Mouse (Mus musculus) CH12.LX (cell line): Measurements from ENCODE around the gene Cep295nl. TPM values are rescaled to one million over a fixed set of nuclear protein-coding genes. Genes with fewer than 3 reads are reported as not detected.

Source experiments
- DNase-seq: peaks from one replicate; pipeline ENCODE4 v3.0.0-alpha.2; 2013; ENCODE audit errors: extremely low read depth
- H3K27ac ChIP-seq: 2 replicates; pipeline ENCODE4 v1.5.1; 2012; ENCODE audit warnings: low read depth, mild to moderate bottlenecking, control low read depth, moderate library complexity; ENCODE audit not compliant: insufficient read depth
- H3K27me3 ChIP-seq: replicated peaks from 2 replicates; pipeline ENCODE3; 2012; ENCODE audit warnings: inconsistent platforms
- H3K36me3 ChIP-seq, 2 experiments: replicated peaks in 1 of 2; 2 replicates each; pipeline versions ENCODE3 to v1.6.1; 2012; ENCODE audit warnings: inconsistent platforms in 1 of 2, low read length in 1 of 2, mild to moderate bottlenecking in 1 of 2, mixed read lengths in 1 of 2, moderate library complexity in 1 of 2; ENCODE audit not compliant: control insufficient read depth in 1 of 2, insufficient read depth in 1 of 2
- H3K4me1 ChIP-seq, 2 experiments: 2 replicates each; pipeline ENCODE4 v1.6.1; 2012; ENCODE audit warnings: inconsistent platforms in 1 of 2, moderate library complexity in 1 of 2; ENCODE audit not compliant: insufficient read depth in 2 of 2, control insufficient read depth in 1 of 2
- H3K4me2 ChIP-seq: 2 replicates; pipeline ENCODE4 v1.6.1; 2012; ENCODE audit warnings: low read depth, mild to moderate bottlenecking, control low read depth; ENCODE audit not compliant: poor library complexity, insufficient read depth, severe bottlenecking
- H3K4me3 ChIP-seq, 3 experiments: fragments of 150-350 bp in 1 of 3; sonication (generic) in 1 of 3; replicated peaks in 1 of 3; 2 replicates each; pipeline versions ENCODE3 to v1.5.1; 2011 to 2012; ENCODE audit warnings: low read depth in 2 of 3, low read length in 2 of 3, mild to moderate bottlenecking in 2 of 3, moderate library complexity in 2 of 3, control low read depth in 1 of 3, improper control_type of control experiment in 1 of 3, inconsistent platforms in 1 of 3, mixed read lengths in 1 of 3; ENCODE audit not compliant: poor library complexity in 1 of 3
- H3K79me2 ChIP-seq: replicated peaks from 2 replicates; pipeline ENCODE4 v1.6.1; 2012; ENCODE audit warnings: mild to moderate bottlenecking, moderate library complexity; ENCODE audit not compliant: control insufficient read depth, poor library complexity, insufficient read depth, severe bottlenecking; ENCODE audit errors: extremely low read depth
- H3K9ac ChIP-seq: 2 replicates; pipeline ENCODE4 v1.6.1; 2012; ENCODE audit warnings: low read depth, mild to moderate bottlenecking, control low read depth, moderate library complexity; ENCODE audit not compliant: insufficient read depth
- H3K9me3 ChIP-seq: replicated peaks from 2 replicates; pipeline ENCODE3; 2012; ENCODE audit warnings: low read length, inconsistent platforms, mixed read lengths
- BHLHE40 ChIP-seq: IDR thresholded peaks from 2 replicates; pipeline ENCODE4 v1.6.1; 2011; ENCODE audit warnings: mild to moderate bottlenecking, low read depth, low read length, improper control_type of control experiment
- CTCF ChIP-seq, 2 experiments: IDR thresholded peaks in 1 of 2; conservative IDR thresholded peaks in 1 of 2; 2 replicates each; pipeline ENCODE4 v1.5.1; 2011 to 2012; ENCODE audit warnings: low read depth in 2 of 2, low read length in 2 of 2, improper control_type of control experiment in 1 of 2, inconsistent platforms in 1 of 2, mild to moderate bottlenecking in 1 of 2, moderate library complexity in 1 of 2
- E2F4 ChIP-seq: IDR thresholded peaks from 2 replicates; pipeline ENCODE4 v1.6.1; 2011; ENCODE audit warnings: low read depth, low read length, improper control_type of control experiment; ENCODE audit not compliant: insufficient replicate concordance
- ETS1 ChIP-seq: conservative IDR thresholded peaks from 2 replicates; pipeline ENCODE4 v1.6.1; 2012; ENCODE audit warnings: low read depth, mild to moderate bottlenecking, inconsistent platforms, low read length, improper control_type of control experiment, moderate library complexity
- GABPA ChIP-seq: IDR thresholded peaks from 2 replicates; pipeline ENCODE4 v1.6.1; 2012; ENCODE audit warnings: low read depth, low read length, improper control_type of control experiment, inconsistent platforms; ENCODE audit not compliant: insufficient replicate concordance
- HCFC1 ChIP-seq: IDR thresholded peaks from 2 replicates; pipeline ENCODE4 v1.6.1; 2012; ENCODE audit warnings: low read depth, mild to moderate bottlenecking, inconsistent platforms, low read length, improper control_type of control experiment
- IRF4 ChIP-seq: IDR thresholded peaks from 2 replicates; pipeline ENCODE4 v1.6.1; 2014; ENCODE audit warnings: low read depth, mild to moderate bottlenecking, inconsistent platforms, low read length, improper control_type of control experiment
- JUN ChIP-seq: IDR thresholded peaks from 2 replicates; pipeline ENCODE4 v1.6.1; 2011; ENCODE audit warnings: low read depth, mild to moderate bottlenecking, low read length, improper control_type of control experiment, moderate library complexity; ENCODE audit not compliant: insufficient read depth
- JUND ChIP-seq: conservative IDR thresholded peaks from 2 replicates; pipeline ENCODE4 v1.6.1; 2011; ENCODE audit warnings: low read depth, low read length, improper control_type of control experiment
- KAT2A ChIP-seq: IDR thresholded peaks from 2 replicates; pipeline ENCODE4 v1.6.1; 2012; ENCODE audit warnings: low read length, improper control_type of control experiment, inconsistent platforms; ENCODE audit not compliant: insufficient replicate concordance
- MAX ChIP-seq: IDR thresholded peaks from 2 replicates; pipeline ENCODE4 v1.6.1; 2011; ENCODE audit warnings: low read length, improper control_type of control experiment
- MAZ ChIP-seq: IDR thresholded peaks from 2 replicates; pipeline ENCODE4 v1.6.1; 2012; ENCODE audit warnings: low read depth, mild to moderate bottlenecking, inconsistent platforms, low read length, improper control_type of control experiment, moderate library complexity
- MEF2A ChIP-seq: IDR thresholded peaks from 2 replicates; pipeline ENCODE4 v1.6.1; 2014; ENCODE audit warnings: low read depth, mild to moderate bottlenecking, inconsistent platforms, low read length, improper control_type of control experiment, borderline replicate concordance
- MYC ChIP-seq: IDR thresholded peaks from 2 replicates; pipeline ENCODE4 v1.6.1; 2011; ENCODE audit warnings: low read depth, mild to moderate bottlenecking, improper control_type of control experiment, low read length
- NELFE ChIP-seq: IDR thresholded peaks from 2 replicates; pipeline ENCODE4 v1.6.1; 2011; ENCODE audit warnings: low read depth, low read length, improper control_type of control experiment
- NRF1 ChIP-seq: IDR thresholded peaks from 2 replicates; pipeline ENCODE4 v1.6.1; 2014; ENCODE audit warnings: low read depth, mild to moderate bottlenecking, inconsistent platforms, low read length, improper control_type of control experiment, moderate library complexity
- PAX5 ChIP-seq: IDR thresholded peaks from 2 replicates; pipeline ENCODE4 v1.6.1; 2012; ENCODE audit warnings: low read length, inconsistent platforms, mixed read lengths
- POLR2A ChIP-seq: IDR thresholded peaks from 2 replicates; pipeline ENCODE4 v1.6.1; 2011; ENCODE audit warnings: low read depth, mild to moderate bottlenecking, improper control_type of control experiment, low read length
- POLR2AphosphoS2 ChIP-seq: IDR thresholded peaks from 2 replicates; pipeline ENCODE4 v1.6.1; 2011; ENCODE audit warnings: low read depth, low read length, improper control_type of control experiment
- RAD21 ChIP-seq: IDR thresholded peaks from 2 replicates; pipeline ENCODE4 v1.6.1; 2011; ENCODE audit warnings: low read depth, mild to moderate bottlenecking, low read length, improper control_type of control experiment, moderate library complexity
- RCOR1 ChIP-seq: conservative IDR thresholded peaks from 2 replicates; pipeline ENCODE4 v1.6.1; 2012; ENCODE audit warnings: low read depth, mild to moderate bottlenecking, inconsistent platforms, low read length, improper control_type of control experiment
- SIN3A ChIP-seq: IDR thresholded peaks from 2 replicates; pipeline ENCODE4 v1.6.1; 2012; ENCODE audit warnings: low read length, improper control_type of control experiment, inconsistent platforms
- SMC3 ChIP-seq: IDR thresholded peaks from 2 replicates; pipeline ENCODE4 v1.6.1; 2011; ENCODE audit warnings: low read depth, low read length, improper control_type of control experiment
- TBP ChIP-seq: conservative IDR thresholded peaks from 2 replicates; pipeline ENCODE4 v1.6.1; 2011; ENCODE audit warnings: low read depth, low read length, improper control_type of control experiment
- TCF12 ChIP-seq: IDR thresholded peaks from 2 replicates; pipeline ENCODE4 v1.6.1; 2014; ENCODE audit warnings: low read depth, mild to moderate bottlenecking, inconsistent platforms, low read length, improper control_type of control experiment
- UBTF ChIP-seq: IDR thresholded peaks from 2 replicates; pipeline ENCODE4 v1.6.1; 2012; ENCODE audit warnings: low read depth, mild to moderate bottlenecking, inconsistent platforms, low read length, improper control_type of control experiment, moderate library complexity
- USF1 ChIP-seq: IDR thresholded peaks from 2 replicates; pipeline ENCODE4 v1.6.1; 2014; ENCODE audit warnings: low read depth, mild to moderate bottlenecking, inconsistent platforms, low read length, improper control_type of control experiment
- USF2 ChIP-seq: conservative IDR thresholded peaks from 2 replicates; pipeline ENCODE4 v1.6.1; 2011; ENCODE audit warnings: low read depth, low read length, improper control_type of control experiment
- ZC3H11A ChIP-seq: IDR thresholded peaks from 2 replicates; pipeline ENCODE4 v1.6.1; 2012; ENCODE audit warnings: low read depth, mild to moderate bottlenecking, inconsistent platforms, low read length, improper control_type of control experiment
- ZMIZ1 ChIP-seq: IDR thresholded peaks from 2 replicates; pipeline ENCODE4 v1.6.1; 2012; ENCODE audit warnings: low read depth, mild to moderate bottlenecking, inconsistent platforms, low read length, improper control_type of control experiment
- ZNF384 ChIP-seq: IDR thresholded peaks from 2 replicates; pipeline ENCODE4 v1.6.1; 2012; ENCODE audit warnings: low read depth, low read length, improper control_type of control experiment, inconsistent platforms
- dilution Hi-C: fragments of 300-500 bp; cut with MboI; formaldehyde crosslinking; loops from 2 replicates; pipeline ENCODE4 v1.14.3; 2020; ENCODE audit warnings: low sequenced_read_pairs; ENCODE audit not compliant: extremely low pct_unique_long_range_greater_than_20kb, extremely low pct_ligation_motif_present
- in situ Hi-C: fragments of 300-500 bp; cut with MboI; formaldehyde crosslinking; loops from 3 replicates; pipeline ENCODE4 v1.14.3; 2019; ENCODE audit warnings: low sequenced_read_pairs, low pct_ligation_motif_present, low pct_unique_long_range_greater_than_20kb, mixed read lengths
- polyA plus RNA-seq: library from polyadenylated mRNA; unstranded; fragments of >175 nt; gene quantifications from 2 replicates; pipeline ENCODE4 v1.2.1, GENCODE M21; 2012; ENCODE audit warnings: low read depth; ENCODE audit not compliant: insufficient read length
- total RNA-seq, 2 experiments: library from RNA; depleted of rRNA; stranded (reverse); fragments of 300-350 nt in 1 of 2; fragments of >200 nt in 1 of 2; gene quantifications; 2 replicates each; pipeline ENCODE4 v1.2.3; 2012 to 2014

Cep295nl gene
- total and polyA plus RNA-seq, 3 experiments: not detected

GRCm38 (mm10) chr11:118289562-118289961 lies 52.7 kb downstream of the Cep295nl start:
- peak; percentile 21 for DNase-seq
- H3K4me1 ChIP-seq: peaks cover 2 to 25% of the 10 kb centered on the region in 2 experiments; a peak in 3 of 4 replicates
- H3K4me2 ChIP-seq: peak overlapping the region; percentile 65; the same call in 1 of the 2 replicates
- peak overlapping the region; percentile 59 for H3K27ac ChIP-seq
- dilution Hi-C loops: no loop called here
- peaks cover 31% of the 10 kb centered on the region for H3K79me2 ChIP-seq
- in situ Hi-C loops: no loop called here
- H3K9me3 ChIP-seq: peaks cover 6% of the 10 kb centered on the region
- H3K4me3 ChIP-seq: peak overlapping the region; percentile 86 to 97 (median 91)
- no peak for TF ChIP-seq SMC3
- no peak for TF ChIP-seq NRF1
- TF ChIP-seq USF2: no peak
- TF ChIP-seq TCF12: no peak
- TF ChIP-seq, all 38 proteins: peak for 0
- H3K9ac ChIP-seq: peak overlapping the region; percentile 77
- H3K36me3 ChIP-seq: peaks cover 30 to 37% of the 10 kb centered on the region in 2 experiments
- peaks cover 24% of the 10 kb centered on the region for H3K27me3 ChIP-seq

GRCm38 (mm10) chr11:118289037-118289511 lies 53.2 kb downstream of the Cep295nl start:
- DNase-seq: peak; percentile 71
- Histone ChIP-seq H3K9ac (peak overlapping the region; percentile 77), H3K4me2 (peak overlapping the region; percentile 65), H3K27me3 (peaks cover 19% of the 10 kb centered on the region), H3K4me3 (peak overlapping the region; percentile 86 to 97 (median 91)), H3K27ac (peak overlapping the region; percentile 22), H3K36me3 (peaks cover 33 to 41% of the 10 kb centered on the region in 2 experiments), H3K4me1 (peaks cover 2 to 25% of the 10 kb centered on the region in 2 experiments; a peak in 3 of 4 replicates), H3K9me3 (peaks cover 1% of the 10 kb centered on the region), H3K79me2 (peaks cover 31% of the 10 kb centered on the region)
- dilution Hi-C loops: no loop called here
- in situ Hi-C loops: no loop called here
- TF ChIP-seq NELFE (no peak), GABPA (no peak), PAX5 (no peak), ZMIZ1 (no peak), TBP (0 out of 2 replicates have a peak, but pooled peaks have one; percentile 7), E2F4 (no peak), BHLHE40 (peak; percentile 85), ZNF384 (no peak), UBTF (no peak), USF1 (peak; percentile 25), USF2 (no peak), NRF1 (no peak), JUND (no peak), ETS1 (no peak; the same call in 1 of the 2 replicates), RAD21 (no peak), ZC3H11A (no peak), MAX (no peak; the same call in 1 of the 2 replicates), POLR2A (peak; percentile 31; the same call in 1 of the 2 replicates), HCFC1 (no peak; the same call in 1 of the 2 replicates), MEF2A (0 out of 2 replicates have a peak, but pooled peaks have one; percentile 18), CTCF (conservative IDR thresholded peaks at IDR 0.05 in 1 of 2, IDR thresholded peaks at IDR 0.05 in 1 of 2; ENCODE audit: low read depth in 2 of 2, low read length in 2 of 2) (no peak), POLR2AphosphoS2 (no peak), KAT2A (no peak), MYC (peak; percentile 26; the same call in 1 of the 2 replicates), MAZ (no peak), RCOR1 (no peak), IRF4 (no peak), SMC3 (no peak), SIN3A (peak; percentile 54; the same call in 1 of the 2 replicates), TCF12 (no peak), JUN (no peak)
